9 mouse cellular contexts compared by ENCODE assay signal in the genomic region with DNA sequence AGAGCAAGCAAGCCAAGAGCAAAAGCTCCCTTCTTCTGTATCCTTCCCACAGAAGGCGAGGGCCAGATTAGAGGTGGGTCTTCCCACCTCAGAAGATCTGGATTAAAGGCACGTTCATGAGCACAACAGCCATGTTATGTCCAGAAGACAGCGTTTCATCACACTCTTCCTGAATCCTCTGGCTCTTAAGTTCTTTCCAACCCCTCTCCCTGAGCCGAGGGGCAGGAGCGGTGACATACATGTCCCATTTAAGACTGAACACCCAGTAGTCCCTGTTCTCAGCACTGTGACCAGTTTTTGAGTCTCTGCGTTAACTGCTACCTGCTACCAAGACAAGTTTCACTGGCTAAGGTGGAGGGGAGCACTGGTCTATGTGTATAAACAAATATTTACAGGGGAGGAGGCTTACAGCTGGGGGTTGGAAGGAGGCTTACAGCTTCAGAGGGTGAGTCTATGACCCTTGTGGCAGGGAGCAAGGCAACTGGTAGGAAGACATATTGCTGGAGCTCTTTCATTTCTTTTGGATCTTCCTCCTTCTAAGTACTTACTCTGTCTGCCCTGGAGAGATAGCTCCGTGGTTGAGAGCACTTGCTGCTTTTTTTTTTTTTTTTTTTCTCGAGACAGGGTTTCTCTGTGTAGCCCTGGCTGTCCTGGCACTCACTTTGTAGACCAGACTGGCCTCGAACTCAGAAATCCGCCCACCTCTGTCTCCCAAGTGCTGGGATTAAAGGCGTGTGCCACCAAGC. TPM values are rescaled to one million over a fixed set of nuclear protein-coding genes. Genes with fewer than 3 reads are reported as not detected.
DNase-seq lines count a peak whose midpoint lies in the region; ATAC-seq lines count a peak whose summit lies in the region.
"Had no signal": no experiment of that assay in that cellular context is flagged by ENCODE, and none has a peak within 500 bp of the region (broad histone marks: within the 10 kb centered on the region; RNA-seq: fewer than 3 reads in every experiment).

A gene (minus strand): TSS at position 51 of the 746 bp plus-strand sequence.

- DNase-seq in lung, postnatal 14 days = no peak
- DNase-seq in heart, adult 8-10 months (ENCODE audit: low spot score) = no peak
- no peak for DNase-seq in Muller cell, postnatal 12 days (ENCODE audit: inconsistent ontology term)
- DNase-seq in kidney, postnatal 25 days = no peak
- no peak for DNase-seq in spleen, adult 18-20 months

- no peak within 1 kb of the TSS for H3K27ac ChIP-seq in lung, embryonic 16.5 days (ENCODE audit: low read length)
- no peak within 1 kb of the TSS for H3K27ac ChIP-seq in brown adipose tissue, adult 24 weeks (replicated peaks; ENCODE audit: low read depth, low read length)
- H3K27ac ChIP-seq in limb, embryonic 12.5 days = no peak within 1 kb of the TSS
- H3K27ac ChIP-seq: embryonic facial prominence, embryonic 13.5 days had no signal

- H3K36me3 ChIP-seq in lung, embryonic 16.5 days (ENCODE audit: control insufficient read depth, insufficient read depth, low read length) = no peaks in the 10 kb centered on the region
- no peaks in the 10 kb centered on the region for H3K36me3 ChIP-seq in limb, embryonic 12.5 days
- H3K36me3 ChIP-seq: embryonic facial prominence, embryonic 13.5 days had no signal

- H3K9me3 ChIP-seq in lung, embryonic 16.5 days (ENCODE audit: control insufficient read depth, low read length) = no peaks in the 10 kb centered on the region
- H3K9me3 ChIP-seq in limb, embryonic 12.5 days = no peaks in the 10 kb centered on the region
- H3K9me3 ChIP-seq: embryonic facial prominence, embryonic 13.5 days had no signal

- 67% methylated on average over 11 of the region's 11 CpGs for WGBS in lung, embryonic 16.5 days
- WGBS in limb, embryonic 12.5 days = 73% methylated on average over 11 of the region's 11 CpGs

- H3K9ac ChIP-seq in lung, embryonic 16.5 days (ENCODE audit: low read length) = no peak within 1 kb of the TSS
- no peak within 1 kb of the TSS for H3K9ac ChIP-seq in limb, embryonic 12.5 days (replicated peaks)
- H3K9ac ChIP-seq: embryonic facial prominence, embryonic 13.5 days had no signal

- no peak for ATAC-seq in lung, embryonic 16.5 days (ENCODE audit: low read depth)
- no peak for ATAC-seq in limb, embryonic 12.5 days (ENCODE audit: insufficient number of reproducible peaks, insufficient read depth, low FRiP score, low TSS enrichment, low read depth)

- H3K27me3 ChIP-seq in lung, embryonic 16.5 days (ENCODE audit: control insufficient read depth, insufficient read depth, low read depth, low read length) = no peaks in the 10 kb centered on the region
- no peaks in the 10 kb centered on the region for H3K27me3 ChIP-seq in limb, embryonic 12.5 days
- H3K27me3 ChIP-seq: embryonic facial prominence, embryonic 13.5 days had no signal

- H3K4me1 ChIP-seq in lung, embryonic 16.5 days (replicated peaks; ENCODE audit: control insufficient read depth, insufficient read depth, low read length) = no peaks in the 10 kb centered on the region
- H3K4me1 ChIP-seq in brown adipose tissue, adult 24 weeks (ENCODE audit: control insufficient read depth, insufficient read depth, insufficient read length, low read length) = no peaks in the 10 kb centered on the region
- H3K4me1 ChIP-seq in limb, embryonic 12.5 days (replicated peaks) = no peaks in the 10 kb centered on the region
- H3K4me1 ChIP-seq: embryonic facial prominence, embryonic 13.5 days had no signal

- H3K4me3 ChIP-seq in lung, embryonic 16.5 days (ENCODE audit: low read length) = no peak within 1 kb of the TSS
- no peak within 1 kb of the TSS for H3K4me3 ChIP-seq in brown adipose tissue, adult 24 weeks (ENCODE audit: insufficient read depth, low read depth, low read length)
- no peak within 1 kb of the TSS for H3K4me3 ChIP-seq in limb, embryonic 12.5 days (replicated peaks)
- H3K4me3 ChIP-seq: embryonic facial prominence, embryonic 13.5 days had no signal

- H3K4me2 ChIP-seq in lung, embryonic 16.5 days (ENCODE audit: low read depth, low read length) = no peak within 1 kb of the TSS
- no peak within 1 kb of the TSS for H3K4me2 ChIP-seq in limb, embryonic 12.5 days
- H3K4me2 ChIP-seq: embryonic facial prominence, embryonic 13.5 days had no signal

RNA-seq across cellular contexts. Expression of the gene that starts here (rescaled TPM):
- polyA plus RNA-seq in lung, embryonic 16.5 days (2015; fragmentation: Nextera tagmentation; extraction: Ambion mirVana) = 12.0 and 12.5 TPM in 2 replicates
- 21.9 and 31.4 TPM in 2 replicates for polyA plus RNA-seq in brown adipose tissue, adult 24 weeks (2012; ENCODE audit: insufficient read depth, insufficient read length, missing spikeins)
- 10 to 100 TPM; 43.1 to 54.9 (median 50.5) TPM for total RNA-seq in heart, adult 8-10 months (2022)
- 13.2 and 14.4 TPM in 2 replicates for polyA plus RNA-seq in limb, embryonic 12.5 days (2016; fragmentation: Nextera tagmentation; extraction: Ambion mirVana)
